Mouse (Mus musculus) spleen, adult 18-20 months (tissue): ENCODE results near the gene Tmem88.

Experiments used
- DNase-seq, 2 experiments: peaks; one replicate each; pipeline ENCODE4 v3.0.0; 2022; ENCODE audit warnings: mixed read lengths in 2 of 2

The Tmem88 gene

GRCm38 (mm10) chr11:69398059-69398458 lies at the start of gene Tmem88:
Gene Tmem88, minus strand, starts transcription at chr11:69398234.
- DNase-seq = no peak

GRCm38 (mm10) chr11:69447299-69447698 lies 49.3 kb upstream of the Tmem88 start:
- DNase-seq = no peak

GRCm38 (mm10) chr11:69443328-69443727 lies 45.3 kb upstream of the Tmem88 start:
- DNase-seq = no peak

- no peak for DNase-seq
These were observed 39.3 kb upstream of the Tmem88 start for GRCm38 (mm10) chr11:69437291-69437690.

- DNase-seq = no peak
These were observed 35.2 kb upstream of the Tmem88 start for GRCm38 (mm10) chr11:69433189-69433588.

- DNase-seq = no peak
These were observed 34.6 kb upstream of the Tmem88 start for GRCm38 (mm10) chr11:69432640-69432982.

- peak; percentile 45 to 64 for DNase-seq
These were observed 34.0 kb upstream of the Tmem88 start for GRCm38 (mm10) chr11:69431829-69432639.

- no peak for DNase-seq
These were observed 32.6 kb upstream of the Tmem88 start for GRCm38 (mm10) chr11:69430631-69431030.

- DNase-seq = no peak
These were observed 31.3 kb upstream of the Tmem88 start for GRCm38 (mm10) chr11:69429313-69429712.

GRCm38 (mm10) chr11:69428751-69429150 lies 30.7 kb upstream of the Tmem88 start:
- DNase-seq = peak in 1 of 2 experiments; percentile 42

- no peak for DNase-seq
These were observed 28.2 kb upstream of the Tmem88 start for GRCm38 (mm10) chr11:69426246-69426645.

- no peak for DNase-seq
These were observed 25.9 kb upstream of the Tmem88 start for GRCm38 (mm10) chr11:69423885-69424284.

- no peak for DNase-seq
These were observed 24.8 kb upstream of the Tmem88 start for GRCm38 (mm10) chr11:69422842-69423241.

- no peak for DNase-seq
These were observed 23.3 kb upstream of the Tmem88 start for GRCm38 (mm10) chr11:69421131-69421977.

GRCm38 (mm10) chr11:69420554-69421000 lies 22.5 kb upstream of the Tmem88 start:
- no peak for DNase-seq

- DNase-seq = peak in 1 of 2 experiments; percentile 57
These were observed 21.9 kb upstream of the Tmem88 start for GRCm38 (mm10) chr11:69419813-69420553.

GRCm38 (mm10) chr11:69419443-69419812 lies 21.4 kb upstream of the Tmem88 start:
- DNase-seq = no peak

- DNase-seq = peak; percentile 61 to 66
These were observed 20.7 kb upstream of the Tmem88 start for GRCm38 (mm10) chr11:69418481-69419442.

- peak in 1 of 2 experiments; percentile 57 for DNase-seq
These were observed 19.7 kb upstream of the Tmem88 start for GRCm38 (mm10) chr11:69417449-69418384.

GRCm38 (mm10) chr11:69416921-69417448 lies 19.0 kb upstream of the Tmem88 start:
- no peak for DNase-seq
